Mouse (Mus musculus) G1E (cell line): ENCODE measurements at regions not wholly inside any gene's neighbourhood (a gene's known extent, or its start where the extent isn't known, plus 50 kb on each side); places are given as distances from the start of the nearest gene placed in this dataset.

Source experiments
- CTCF ChIP-seq: IDR thresholded peaks from 2 replicates; pipeline ENCODE4 v1.5.1; 2012; ENCODE audit warnings: low read depth, low read length, inconsistent platforms, mixed read lengths
- GATA2 ChIP-seq: IDR thresholded peaks from 2 replicates; pipeline ENCODE4 v1.6.1; 2012; ENCODE audit warnings: low read depth, low read length, inconsistent platforms, borderline replicate concordance

DNA sequence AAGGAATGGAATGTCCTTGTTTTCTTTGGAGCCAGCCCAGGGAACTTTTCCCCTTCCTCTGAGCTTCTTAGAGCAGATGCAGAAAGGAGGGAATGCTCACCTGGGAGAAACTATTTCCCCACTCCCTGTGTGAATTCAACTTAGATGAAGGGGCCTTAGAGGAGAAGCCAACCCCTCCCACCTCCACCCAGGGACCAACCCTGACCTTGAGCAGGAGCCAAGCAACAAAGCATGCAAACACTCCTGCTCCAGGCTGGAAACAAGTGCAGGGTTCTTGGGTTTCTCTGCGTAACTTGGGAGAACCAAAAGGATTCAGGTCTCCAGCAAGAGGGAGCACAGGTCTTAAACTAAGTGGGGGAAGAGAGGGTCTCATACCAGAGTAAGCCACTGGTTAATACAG, 98.0 kb upstream of the 9330182O14Rik start:
- TF ChIP-seq CTCF = no peak
- no peak for TF ChIP-seq GATA2
